Mouse (Mus musculus) CD4-positive, CD25-positive, alpha-beta regulatory T cell, adult 9 weeks (primary cell): ENCODE data around the gene Gm3029. TPM values are rescaled to one million over a fixed set of nuclear protein-coding genes. Genes with fewer than 3 reads are reported as not detected.

ENCODE experiments used
- polyA plus RNA-seq: library from polyadenylated mRNA; unstranded; fragments of 100-300 nt; shearing (Covaris generic); gene quantifications from one replicate; pipeline ENCODE4 v1.2.1, GENCODE M21; 2017

Gm3029 gene
- polyA plus RNA-seq: not detected

DNA sequence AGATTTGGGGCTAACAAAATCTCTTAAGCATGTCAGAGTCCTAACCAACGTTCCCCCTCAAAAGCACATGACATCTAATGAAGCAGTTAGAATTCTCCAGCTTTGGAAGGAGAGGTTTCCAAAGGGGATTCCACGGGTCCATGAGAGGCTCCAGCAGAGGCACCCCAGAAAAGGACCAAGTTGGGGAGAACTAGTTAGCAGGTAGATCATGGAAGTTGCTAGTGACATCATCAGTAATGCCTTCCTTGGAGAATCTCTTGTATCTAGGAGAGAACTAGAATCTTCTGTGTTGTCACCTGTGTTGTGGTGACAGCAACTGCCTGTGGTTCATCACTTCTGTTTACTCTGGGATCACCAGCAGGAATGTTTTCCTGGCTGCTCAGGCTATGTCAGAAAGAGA, at the start of gene Gm3029:
Gene Gm3029, plus strand, starts transcription at position 301 of the 400 bp plus-strand sequence.

DNA sequence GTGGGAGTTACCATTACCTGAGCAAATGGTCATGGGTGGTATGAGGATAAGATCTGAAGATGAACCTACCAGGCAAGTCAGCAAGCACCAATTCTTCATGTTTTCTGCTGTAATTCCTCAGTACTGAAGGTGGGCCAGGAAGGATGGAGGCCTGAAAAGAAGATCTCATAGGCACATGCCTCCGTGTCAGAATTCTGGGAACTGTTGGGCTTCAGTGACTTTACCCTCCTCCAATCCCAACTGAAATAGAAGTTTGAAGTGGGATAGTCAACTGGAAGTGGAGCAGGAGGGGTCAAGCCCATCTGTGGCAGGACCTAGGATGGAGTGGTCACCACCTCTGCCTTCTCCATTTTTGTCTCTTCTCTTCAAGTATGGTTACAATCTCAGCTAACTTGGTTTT, 47.7 kb upstream of the Gm3029 start, which contains the start of gene Gm2916:
Gene Gm2916, plus strand, starts transcription at position 301 of the 400 bp plus-strand sequence.

DNA sequence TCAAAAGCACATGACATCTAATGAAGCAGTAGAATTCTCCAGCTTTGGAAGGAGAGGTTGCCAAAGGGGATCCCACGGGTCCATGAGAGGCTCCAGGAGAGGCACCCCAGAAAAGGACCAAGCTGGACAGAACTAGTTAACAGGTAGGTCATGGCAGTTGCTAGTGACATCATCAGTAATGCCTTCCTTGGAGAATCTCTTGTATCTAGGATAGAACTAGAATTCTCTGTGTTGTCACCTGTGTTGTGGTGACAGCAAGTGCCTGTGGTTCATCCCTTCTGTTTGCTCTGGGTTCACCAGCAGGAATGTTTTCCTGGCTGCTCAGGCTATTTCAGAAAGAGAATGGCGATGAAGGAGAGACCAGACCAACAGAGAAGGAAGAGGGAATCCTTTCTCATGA, 31.7 kb downstream of the Gm3029 start, which contains the start of gene Gm3095:
Gene Gm3095, plus strand, starts transcription at position 301 of the 400 bp plus-strand sequence.

Other genes with a start within 250 kb of the Gm3029 start
- not detected for gene Gm3043, start 243.0 kb upstream of the Gm3029 start, polyA plus RNA-seq
- gene Gm3002, start 121.7 kb upstream of the Gm3029 start, polyA plus RNA-seq: 0.35 TPM
- not detected for gene Gm3033, start 85.5 kb upstream of the Gm3029 start, polyA plus RNA-seq
- gene Gm2916, start 47.6 kb upstream of the Gm3029 start, polyA plus RNA-seq: not detected
- not detected for gene Gm3095, start 31.8 kb downstream of the Gm3029 start, polyA plus RNA-seq
- gene Gm3099, start 66.6 kb downstream of the Gm3029 start, polyA plus RNA-seq: not detected
- gene Gm5796, start 92.2 kb downstream of the Gm3029 start, polyA plus RNA-seq: 0.82 TPM
- 0.38 TPM for gene Gm3115, start 152.4 kb downstream of the Gm3029 start, polyA plus RNA-seq
- gene Gm8108, start 178.8 kb downstream of the Gm3029 start, polyA plus RNA-seq: 0.79 TPM
- not detected for gene Gm3127, start 233.3 kb downstream of the Gm3029 start, polyA plus RNA-seq